Mouse (Mus musculus): ENCODE data around the gene Slc2a3. TPM values are rescaled to one million over a fixed set of nuclear protein-coding genes. Genes with fewer than 3 reads are reported as not detected.

Slc2a3 gene
- polyA plus RNA-seq, 1 experiment from 2014 or later = 24.4 TPM

GRCm38 (mm10) chr6:122761901-122762300 is 39.5 kb downstream of the Slc2a3 start:
- no peak overlapping the region for H3K9ac ChIP-seq (ENCODE audit: low read length)
- DNase-seq (ENCODE audit: low spot score, missing footprints) = no peak
- peaks cover 7% of the 10 kb centered on the region for H3K27me3 ChIP-seq (ENCODE audit: control insufficient read depth, insufficient read depth, low read length)
- H3K4me1 ChIP-seq (ENCODE audit: control insufficient read depth, insufficient read depth, low read length) = peaks cover 11% of the 10 kb centered on the region; the same call in 1 of the 2 replicates
- no peak overlapping the region for H3K4me2 ChIP-seq
- ATAC-seq (ENCODE audit: low FRiP score) = no peak
- no peak overlapping the region for H3K4me3 ChIP-seq (ENCODE audit: low read depth, low read length)
- no peaks in the 10 kb centered on the region for H3K9me3 ChIP-seq (ENCODE audit: control insufficient read depth, low read length)
- H3K27ac ChIP-seq (ENCODE audit: low read depth, low read length) = no peak overlapping the region
- H3K36me3 ChIP-seq (ENCODE audit: control insufficient read depth, insufficient read depth, low read length) = no peaks in the 10 kb centered on the region

DNA sequence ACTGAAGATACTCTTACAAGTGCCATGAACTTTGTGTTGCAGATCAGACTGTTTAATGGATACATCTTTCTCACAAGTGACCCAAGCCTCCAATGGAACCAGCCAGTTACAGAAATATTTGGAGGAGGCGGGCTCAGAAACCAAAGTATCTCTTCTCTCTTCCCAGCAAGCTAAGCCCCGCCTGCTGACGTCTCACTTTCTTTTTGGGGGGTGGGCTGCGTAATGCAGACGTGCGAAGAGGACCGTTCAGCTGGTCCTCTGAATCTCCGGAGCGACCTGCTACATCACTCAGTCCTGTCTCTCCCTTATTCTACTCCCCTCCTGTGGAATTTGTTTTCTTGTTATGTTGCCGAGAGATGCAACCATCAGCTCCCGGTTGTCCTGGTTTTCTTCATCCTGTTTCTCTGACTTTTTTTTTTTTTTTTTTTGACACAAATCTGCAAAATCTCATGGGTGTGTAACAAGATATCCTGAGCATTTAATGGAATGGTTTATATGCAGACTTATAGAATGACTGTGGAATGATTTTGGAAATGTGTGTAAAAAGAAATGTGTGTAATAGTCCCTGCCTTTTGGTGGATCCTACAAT is 40.3 kb downstream of the Slc2a3 start:
- peak overlapping the region; percentile 39; the same call in 1 of the 2 replicates for H3K9ac ChIP-seq (ENCODE audit: low read length)
- DNase-seq (ENCODE audit: low spot score, missing footprints) = peak; percentile 98
- H3K36me3 ChIP-seq (ENCODE audit: control insufficient read depth, insufficient read depth, low read length) = no peaks in the 10 kb centered on the region
- H3K27me3 ChIP-seq (ENCODE audit: control insufficient read depth, insufficient read depth, low read length) = peaks cover 7% of the 10 kb centered on the region
- H3K4me1 ChIP-seq (ENCODE audit: control insufficient read depth, insufficient read depth, low read length) = peaks cover 9% of the 10 kb centered on the region; the same call in 1 of the 2 replicates
- 1% methylated on average over 11 of the region's 11 CpGs for WGBS
- H3K27ac ChIP-seq (ENCODE audit: low read depth, low read length) = no peak overlapping the region
- H3K9me3 ChIP-seq (ENCODE audit: control insufficient read depth, low read length) = no peaks in the 10 kb centered on the region
- H3K4me2 ChIP-seq = peak overlapping the region; percentile 43
- peak; percentile 51 for ATAC-seq (ENCODE audit: low FRiP score)
- peak overlapping the region; percentile 26; the same call in 1 of the 2 replicates for H3K4me3 ChIP-seq (ENCODE audit: low read depth, low read length)

GRCm38 (mm10) chr6:122758732-122759131 is 42.7 kb downstream of the Slc2a3 start:
- Histone ChIP-seq H3K4me3 (ENCODE audit: low read depth, low read length) (no peak overlapping the region), H3K27me3 (ENCODE audit: control insufficient read depth, insufficient read depth, low read length) (peaks cover 5% of the 10 kb centered on the region), H3K9me3 (ENCODE audit: control insufficient read depth, low read length) (no peaks in the 10 kb centered on the region), H3K27ac (ENCODE audit: low read depth, low read length) (no peak overlapping the region), H3K4me2 (no peak overlapping the region), H3K4me1 (ENCODE audit: control insufficient read depth, insufficient read depth, low read length) (no peaks in the 10 kb centered on the region), H3K9ac (ENCODE audit: low read length) (no peak overlapping the region), H3K36me3 (ENCODE audit: control insufficient read depth, insufficient read depth, low read length) (no peaks in the 10 kb centered on the region)
- no peak for ATAC-seq (ENCODE audit: low FRiP score)
- no peak for DNase-seq (ENCODE audit: low spot score, missing footprints)
- WGBS = 75% methylated on average over 5 of the region's 5 CpGs

DNA sequence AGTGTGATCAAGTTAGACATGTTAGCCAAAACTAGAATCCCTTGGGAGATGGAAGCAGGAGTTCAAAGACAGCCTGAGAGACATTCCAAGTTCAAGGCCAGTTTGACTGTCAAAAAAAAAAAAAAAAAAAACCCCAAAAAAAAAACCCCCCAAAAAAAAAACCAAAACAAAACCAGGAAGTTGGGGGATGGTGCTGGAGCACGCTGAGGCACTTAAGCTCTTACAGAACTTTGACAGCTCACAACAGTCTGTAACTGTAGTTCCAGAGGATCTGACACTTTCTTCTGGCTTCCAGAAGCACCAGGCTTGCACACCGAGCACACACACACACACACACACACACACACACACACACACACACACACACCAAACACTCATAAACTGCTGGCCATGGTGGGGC is 45.5 kb downstream of the Slc2a3 start:
- DNase-seq (ENCODE audit: low spot score, missing footprints) (no peak), ATAC-seq (ENCODE audit: low FRiP score) (no peak)
- Histone ChIP-seq H3K36me3 (ENCODE audit: control insufficient read depth, insufficient read depth, low read length) (no peaks in the 10 kb centered on the region), H3K9ac (ENCODE audit: low read length) (no peak overlapping the region), H3K4me1 (ENCODE audit: control insufficient read depth, insufficient read depth, low read length) (no peaks in the 10 kb centered on the region), H3K4me2 (no peak overlapping the region), H3K9me3 (ENCODE audit: control insufficient read depth, low read length) (no peaks in the 10 kb centered on the region), H3K27me3 (ENCODE audit: control insufficient read depth, insufficient read depth, low read length) (no peaks in the 10 kb centered on the region), H3K4me3 (ENCODE audit: low read depth, low read length) (no peak overlapping the region), H3K27ac (ENCODE audit: low read depth, low read length) (no peak overlapping the region)
- 76% methylated on average over 2 of the region's 2 CpGs for WGBS

DNA sequence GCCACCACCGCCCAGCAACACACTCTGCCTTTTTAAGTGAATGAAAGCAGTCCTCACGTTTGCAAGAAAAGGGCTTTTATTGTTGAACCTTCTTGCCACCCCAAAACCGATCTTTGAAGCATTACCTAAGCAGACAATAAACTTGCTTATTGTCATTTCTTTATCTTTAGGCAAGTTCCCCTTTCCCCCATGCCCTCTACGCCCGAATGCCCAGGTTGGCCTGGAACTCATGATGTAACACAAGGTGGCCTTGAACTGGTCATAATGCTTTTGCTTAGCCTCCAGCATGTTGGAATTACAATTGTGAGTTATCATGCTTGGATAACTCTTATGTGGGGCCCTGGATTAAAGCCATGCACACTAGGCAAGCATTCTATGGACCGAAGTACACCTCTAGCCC is 50.9 kb downstream of the Slc2a3 start:
- Histone ChIP-seq H3K27me3 (ENCODE audit: control insufficient read depth, insufficient read depth, low read length) (no peaks in the 10 kb centered on the region), H3K4me2 (no peak overlapping the region), H3K9ac (ENCODE audit: low read length) (no peak overlapping the region), H3K36me3 (ENCODE audit: control insufficient read depth, insufficient read depth, low read length) (no peaks in the 10 kb centered on the region), H3K27ac (ENCODE audit: low read depth, low read length) (no peak overlapping the region), H3K4me3 (ENCODE audit: low read depth, low read length) (no peak overlapping the region), H3K9me3 (ENCODE audit: control insufficient read depth, low read length) (no peaks in the 10 kb centered on the region), H3K4me1 (ENCODE audit: control insufficient read depth, insufficient read depth, low read length) (no peaks in the 10 kb centered on the region)
- WGBS = 76% methylated on average over 6 of the region's 6 CpGs
- DNase-seq (ENCODE audit: low spot score, missing footprints) (no peak), ATAC-seq (ENCODE audit: low FRiP score) (no peak)

DNA sequence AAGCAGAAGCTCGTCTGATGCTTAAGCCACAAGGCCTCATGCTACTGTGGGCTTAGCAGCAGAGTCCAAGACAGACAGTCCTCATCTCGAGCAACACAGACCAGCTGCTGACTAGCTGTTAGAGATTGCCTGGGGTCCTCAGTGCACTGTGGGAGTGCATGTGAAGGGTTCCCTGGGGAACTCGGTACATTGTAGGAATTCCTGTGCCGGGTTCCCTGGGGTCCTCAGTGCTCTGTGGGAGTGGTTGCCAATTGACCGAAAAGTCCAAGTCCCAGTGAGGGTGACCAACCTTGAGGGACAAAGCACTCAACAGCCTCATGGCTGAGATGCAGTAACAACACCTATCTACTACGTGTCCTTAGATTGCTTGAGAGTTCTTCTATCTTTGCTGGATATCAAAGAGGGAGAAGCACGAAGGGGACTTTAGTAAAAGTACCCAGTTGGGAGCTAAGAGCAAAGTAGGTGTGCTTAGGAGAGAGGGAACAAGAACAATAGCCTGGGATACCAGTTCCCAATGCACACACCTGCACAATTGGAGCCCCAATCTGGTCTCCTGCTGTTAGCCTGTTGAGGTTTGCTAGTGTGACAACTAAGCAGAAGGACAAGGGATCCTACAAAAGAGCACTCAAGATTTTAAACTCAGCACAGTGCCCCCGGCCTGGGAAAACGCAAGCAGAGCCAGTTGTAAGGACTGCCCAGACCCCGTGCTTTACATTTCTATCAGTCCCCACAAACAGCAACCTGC is 56.8 kb downstream of the Slc2a3 start:
- no peak for ATAC-seq (ENCODE audit: low FRiP score)
- Histone ChIP-seq H3K4me1 (ENCODE audit: control insufficient read depth, insufficient read depth, low read length) (peaks cover 7% of the 10 kb centered on the region; the same call in 1 of the 2 replicates), H3K27me3 (ENCODE audit: control insufficient read depth, insufficient read depth, low read length) (peaks cover 22% of the 10 kb centered on the region; the same call in 1 of the 2 replicates)

GRCm38 (mm10) chr6:122743353-122743752 is 58.1 kb downstream of the Slc2a3 start:
- H3K27me3 ChIP-seq (ENCODE audit: control insufficient read depth, insufficient read depth, low read length) = peaks cover 22% of the 10 kb centered on the region; the same call in 1 of the 2 replicates
- H3K9ac ChIP-seq (ENCODE audit: low read length) = no peak overlapping the region
- ATAC-seq (ENCODE audit: low FRiP score) (no peak), DNase-seq (ENCODE audit: low spot score, missing footprints) (peak; percentile 85)
- no peak overlapping the region for H3K4me2 ChIP-seq
- H3K27ac ChIP-seq (ENCODE audit: low read depth, low read length) = no peak overlapping the region
- H3K4me1 ChIP-seq (ENCODE audit: control insufficient read depth, insufficient read depth, low read length) = peaks cover 7% of the 10 kb centered on the region; the same call in 1 of the 2 replicates
- no peaks in the 10 kb centered on the region for H3K36me3 ChIP-seq (ENCODE audit: control insufficient read depth, insufficient read depth, low read length)
- no peaks in the 10 kb centered on the region for H3K9me3 ChIP-seq (ENCODE audit: control insufficient read depth, low read length)
- WGBS = 14% methylated on average over 11 of the region's 11 CpGs
- H3K4me3 ChIP-seq (ENCODE audit: low read depth, low read length) = no peak overlapping the region

More for the DNA sequence above, 56.8 kb downstream of the Slc2a3 start:
- H3K9ac ChIP-seq (ENCODE audit: low read length) = no peak overlapping the region
- WGBS = 14% methylated on average over 10 of the region's 10 CpGs
- no peaks in the 10 kb centered on the region for H3K36me3 ChIP-seq (ENCODE audit: control insufficient read depth, insufficient read depth, low read length)
- no peak overlapping the region for H3K27ac ChIP-seq (ENCODE audit: low read depth, low read length)
- no peak overlapping the region for H3K4me3 ChIP-seq (ENCODE audit: low read depth, low read length)
- H3K4me2 ChIP-seq = no peak overlapping the region
- no peak for DNase-seq (ENCODE audit: low spot score, missing footprints)
- H3K9me3 ChIP-seq (ENCODE audit: control insufficient read depth, low read length) = no peaks in the 10 kb centered on the region

- Histone ChIP-seq H3K27me3 (ENCODE audit: control insufficient read depth, insufficient read depth, low read length) (peaks cover 22% of the 10 kb centered on the region; the same call in 1 of the 2 replicates), H3K9me3 (ENCODE audit: control insufficient read depth, low read length) (no peaks in the 10 kb centered on the region), H3K9ac (ENCODE audit: low read length) (peak overlapping the region; percentile 55), H3K27ac (ENCODE audit: low read depth, low read length) (no peak overlapping the region), H3K4me3 (ENCODE audit: low read depth, low read length) (peak overlapping the region; percentile 49), H3K4me1 (ENCODE audit: control insufficient read depth, insufficient read depth, low read length) (peaks cover 7% of the 10 kb centered on the region; the same call in 1 of the 2 replicates), H3K4me2 (peak overlapping the region; percentile 83), H3K36me3 (ENCODE audit: control insufficient read depth, insufficient read depth, low read length) (no peaks in the 10 kb centered on the region)
- ATAC-seq (ENCODE audit: low FRiP score) (peak; percentile 58), DNase-seq (ENCODE audit: low spot score, missing footprints) (peak; percentile 97)
- under 1% methylated on average over 23 of the region's 23 CpGs for WGBS
Observed at GRCm38 (mm10) chr6:122742228-122742899, 59.1 kb downstream of the Slc2a3 start.
